Mouse (Mus musculus) left cerebral cortex, adult 9 months (tissue): ENCODE measurements around the gene St3gal3.

Experiments
- DNase-seq, 2 experiments: peaks; one replicate each; pipeline ENCODE4 v3.0.0; 2022; ENCODE audit warnings: low spot score in 2 of 2

Gene St3gal3

GRCm38 (mm10) chr4:118089939-118090338 lies 44.8 kb downstream of the St3gal3 start:
- DNase-seq: peak in 1 of 2 experiments; percentile 43

DNA sequence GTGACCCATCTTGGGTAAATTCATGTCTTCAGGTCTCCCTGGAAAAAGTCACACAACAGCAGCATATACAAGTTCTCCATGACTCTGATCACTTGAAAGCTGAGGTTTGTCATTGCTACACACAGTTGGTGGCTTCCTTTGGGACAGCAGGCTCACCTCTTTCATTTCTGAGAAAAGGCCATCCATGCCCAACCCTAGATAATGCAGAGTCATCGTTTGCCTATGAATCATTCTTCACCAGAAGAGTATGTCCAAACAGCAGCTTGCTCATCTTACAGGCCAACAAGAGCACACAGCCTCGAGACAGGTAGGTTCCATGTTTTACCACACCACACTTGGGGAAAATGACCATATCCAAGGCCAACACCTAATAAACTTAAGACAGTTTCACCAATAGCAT lies 45.9 kb downstream of the St3gal3 start:
- no peak for DNase-seq

DNA sequence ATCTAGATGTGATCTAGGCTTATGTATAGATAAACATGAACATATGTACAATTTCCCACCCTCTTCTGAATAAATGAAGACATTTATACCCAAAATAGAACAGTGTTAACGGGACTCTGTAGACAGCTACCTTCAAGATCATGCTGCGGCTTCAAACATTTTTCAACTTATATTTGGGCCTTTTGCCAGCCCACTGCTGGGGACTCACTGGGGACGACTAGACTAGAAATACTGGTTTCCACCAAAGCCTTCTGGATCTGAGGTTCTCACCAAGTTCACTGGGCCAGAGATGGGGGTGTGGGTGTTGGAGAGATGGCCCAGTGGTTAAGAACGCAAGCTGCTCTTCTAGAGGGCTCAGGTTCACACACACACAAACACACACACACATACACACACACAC lies 49.7 kb downstream of the St3gal3 start:
- no peak for DNase-seq

GRCm38 (mm10) chr4:118083217-118083951 lies 51.3 kb downstream of the St3gal3 start:
- peak; percentile 73 to 93 for DNase-seq

DNA sequence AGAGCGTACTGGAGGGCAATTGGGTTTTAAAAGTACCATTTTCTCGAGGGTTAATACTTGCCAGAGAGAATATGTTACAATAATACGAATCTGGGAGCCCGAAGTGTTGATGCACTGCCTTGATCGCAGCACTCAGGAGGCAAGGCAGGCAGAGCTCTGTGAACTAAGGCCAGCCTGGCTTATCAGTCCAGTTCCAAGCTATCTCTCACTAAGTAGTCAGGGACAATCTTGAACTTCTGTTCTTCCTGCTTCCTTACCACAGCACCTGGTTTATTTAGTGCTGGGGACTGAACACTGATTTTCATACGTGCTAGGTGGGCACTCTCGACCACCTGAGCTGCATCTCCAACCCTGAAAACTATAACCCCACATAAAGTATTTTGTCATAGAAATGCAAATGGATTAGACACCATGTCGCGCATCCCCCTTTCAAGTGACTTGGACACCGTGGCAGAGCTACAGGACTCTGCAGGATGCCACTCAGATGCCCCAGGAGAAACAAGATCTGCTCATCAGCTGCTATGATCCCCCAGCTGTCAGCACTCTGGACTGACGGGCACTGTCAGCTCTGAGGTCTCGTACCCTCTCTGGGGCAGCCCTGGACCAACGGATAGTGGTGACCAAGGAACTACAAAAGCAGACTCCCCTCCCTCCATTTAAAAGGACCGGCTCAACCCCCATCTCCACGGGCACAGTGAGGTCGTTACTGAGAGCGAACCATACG lies 52.9 kb downstream of the St3gal3 start:
- DNase-seq: no peak

- no peak for DNase-seq
Measured at GRCm38 (mm10) chr4:118080481-118080880, 54.2 kb downstream of the St3gal3 start.

DNA sequence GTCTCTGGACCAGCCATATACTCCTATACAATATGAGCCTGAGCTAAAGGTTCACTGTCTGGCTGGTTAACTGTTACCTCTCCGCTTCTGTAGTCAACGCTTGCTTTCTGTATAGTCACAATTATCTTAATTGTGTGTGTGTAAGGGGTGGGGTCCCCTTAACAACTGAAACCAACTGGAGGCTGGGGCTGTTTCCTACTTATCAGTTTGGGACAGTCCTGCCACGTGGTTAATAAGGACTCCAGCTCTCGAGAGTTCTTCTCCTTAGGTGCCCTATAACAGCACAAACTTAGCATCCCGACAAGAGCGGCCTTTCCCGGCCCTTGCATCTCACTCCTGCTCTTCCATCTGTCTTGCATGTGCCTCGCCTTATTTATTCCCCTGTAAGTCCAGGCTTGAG lies 55.5 kb downstream of the St3gal3 start:
- no peak for DNase-seq

- no peak for DNase-seq
Measured at GRCm38 (mm10) chr4:118078576-118078975, 56.1 kb downstream of the St3gal3 start.

- no peak for DNase-seq
Measured at GRCm38 (mm10) chr4:118077293-118077752, 57.4 kb downstream of the St3gal3 start.

DNA sequence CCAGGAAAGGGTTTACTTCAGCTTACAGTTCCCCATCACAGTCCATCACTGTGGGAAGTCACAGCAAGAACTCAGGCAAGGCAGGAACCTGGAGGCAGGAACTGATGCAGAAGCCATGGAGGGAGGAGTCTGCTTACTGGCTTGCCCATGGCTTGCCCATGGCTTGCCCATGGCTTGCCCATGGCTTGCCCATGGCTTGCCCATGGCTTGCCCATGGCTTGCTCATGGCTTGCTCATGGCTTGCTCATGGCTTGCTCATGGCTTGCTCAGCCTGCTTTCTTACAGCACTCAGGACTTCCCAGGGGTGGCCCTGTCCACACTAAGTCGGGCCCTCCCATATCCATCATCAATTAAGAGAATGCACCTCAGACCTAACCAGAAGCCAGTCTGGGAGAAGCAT lies 58.1 kb downstream of the St3gal3 start:
- no peak for DNase-seq

DNA sequence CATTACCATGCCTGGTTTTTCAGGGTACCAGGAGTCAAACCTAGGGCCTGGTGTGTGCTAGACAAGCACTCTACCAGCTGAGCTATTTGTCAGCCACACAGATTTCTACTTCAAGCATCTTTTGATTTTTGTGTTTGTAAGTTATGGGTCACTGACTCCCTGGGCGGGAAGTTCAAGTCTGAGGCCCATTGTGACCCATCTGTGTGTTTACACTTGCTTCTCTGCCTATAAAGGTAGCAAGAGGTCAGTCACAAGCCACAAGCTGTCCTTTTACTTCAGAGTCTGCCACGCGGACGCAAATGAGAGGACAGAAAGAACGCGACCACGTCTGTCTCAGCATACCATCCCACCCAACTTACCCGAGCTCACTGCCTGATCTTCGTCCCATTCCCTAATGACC lies 59.4 kb downstream of the St3gal3 start:
- DNase-seq: no peak

DNA sequence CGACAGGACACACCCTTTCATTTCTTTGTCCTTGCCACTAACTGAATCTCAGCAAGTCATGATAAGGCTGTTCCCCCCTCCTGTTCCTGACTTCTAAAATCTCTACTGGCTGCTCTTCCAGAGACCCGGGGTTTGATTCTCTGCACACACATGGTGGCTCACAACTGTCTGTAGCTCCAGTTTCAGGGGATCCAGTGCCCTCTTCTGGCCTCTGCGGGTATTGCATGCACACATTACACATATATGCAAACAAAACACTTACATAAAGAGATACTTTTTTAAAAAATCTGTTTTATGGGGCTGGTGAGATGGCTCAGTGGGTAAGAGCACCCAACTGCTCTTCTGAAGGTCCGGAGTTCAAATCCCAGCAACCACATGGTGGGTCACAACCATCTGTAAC lies 60.5 kb downstream of the St3gal3 start:
- no peak for DNase-seq

GRCm38 (mm10) chr4:118073128-118073527 lies 61.6 kb downstream of the St3gal3 start:
- no peak for DNase-seq

GRCm38 (mm10) chr4:118071891-118072290 lies 62.8 kb downstream of the St3gal3 start:
- DNase-seq: no peak

GRCm38 (mm10) chr4:118070255-118071234 lies 64.2 kb downstream of the St3gal3 start:
- no peak for DNase-seq

GRCm38 (mm10) chr4:118061809-118062463 lies 72.8 kb downstream of the St3gal3 start:
- no peak for DNase-seq

GRCm38 (mm10) chr4:118060915-118061530 lies 73.7 kb downstream of the St3gal3 start:
- DNase-seq: no peak

GRCm38 (mm10) chr4:118059816-118060475 lies 74.8 kb downstream of the St3gal3 start:
- DNase-seq: peak in 1 of 2 experiments; percentile 19

GRCm38 (mm10) chr4:118058116-118058677 lies 76.5 kb downstream of the St3gal3 start:
- no peak for DNase-seq

DNA sequence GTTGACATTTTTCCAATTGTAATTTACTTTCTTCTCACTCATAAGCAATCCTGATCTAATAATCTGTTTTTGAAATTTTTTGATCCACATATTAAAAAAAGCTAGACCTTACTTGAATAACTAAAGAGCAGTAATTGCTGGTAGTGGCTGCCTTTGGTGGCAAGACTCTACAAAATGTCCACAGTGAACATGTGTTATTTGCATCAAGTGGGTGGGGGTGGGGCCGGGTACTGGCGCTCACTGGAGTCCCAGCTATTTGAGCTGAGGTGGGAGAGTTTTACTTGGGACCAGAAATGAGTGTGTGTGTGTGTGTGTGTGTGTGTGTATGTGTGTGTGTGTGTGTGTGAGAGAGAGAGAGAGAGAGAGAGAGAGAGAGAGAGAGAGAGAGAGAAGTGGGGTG lies 77.6 kb downstream of the St3gal3 start:
- DNase-seq: no peak
